Mouse (Mus musculus): ENCODE results near the gene Apoa2. TPM values are rescaled to one million over a fixed set of nuclear protein-coding genes. Genes with fewer than 3 reads are reported as not detected.
A peak's percentile ranks its signal among the peaks of the same experiment; 100 is the strongest.

The Apoa2 gene
- polyA plus RNA-seq, 1 experiment from 2014 or later: 3.5 TPM

GRCm38 (mm10) chr1:171200769-171201168, 24.1 kb upstream of the Apoa2 start:
- Histone ChIP-seq H3K27me3 (ENCODE audit: control insufficient read depth, insufficient read depth, low read length) (peaks cover 20% of the 10 kb centered on the region), H3K27ac (ENCODE audit: low read depth, low read length) (no peak overlapping the region), H3K4me3 (ENCODE audit: low read length) (no peak overlapping the region), H3K36me3 (ENCODE audit: control insufficient read depth, insufficient read depth, low read length) (no peaks in the 10 kb centered on the region), H3K4me2 (replicated peaks; ENCODE audit: low read depth, low read length) (no peak overlapping the region), H3K9ac (ENCODE audit: low read depth, low read length) (no peak overlapping the region), H3K4me1 (ENCODE audit: control insufficient read depth, insufficient read depth, low read length) (peaks cover 3% of the 10 kb centered on the region), H3K9me3 (ENCODE audit: control insufficient read depth, low read length) (no peaks in the 10 kb centered on the region)
- no peak; the same call in 1 of the 2 replicates for ATAC-seq (ENCODE audit: low FRiP score, low TSS enrichment)
- WGBS: 93% methylated on average over 1 of the region's 1 CpGs

GRCm38 (mm10) chr1:171203471-171204248, 21.2 kb upstream of the Apoa2 start:
- no peak overlapping the region for H3K4me3 ChIP-seq (ENCODE audit: low read length)
- H3K9ac ChIP-seq (ENCODE audit: low read depth, low read length): no peak overlapping the region
- H3K27ac ChIP-seq (ENCODE audit: low read depth, low read length): no peak overlapping the region
- WGBS: 68% methylated on average over 10 of the region's 11 CpGs
- no peaks in the 10 kb centered on the region for H3K4me1 ChIP-seq (ENCODE audit: control insufficient read depth, insufficient read depth, low read length)
- H3K36me3 ChIP-seq (ENCODE audit: control insufficient read depth, insufficient read depth, low read length): no peaks in the 10 kb centered on the region
- H3K27me3 ChIP-seq (ENCODE audit: control insufficient read depth, insufficient read depth, low read length): 0 out of 2 replicates have a peak, but pooled peaks cover under 1% of the 10 kb centered on the region
- ATAC-seq (ENCODE audit: low FRiP score, low TSS enrichment): no peak
- H3K9me3 ChIP-seq (ENCODE audit: control insufficient read depth, low read length): no peaks in the 10 kb centered on the region
- no peak overlapping the region for H3K4me2 ChIP-seq (replicated peaks; ENCODE audit: low read depth, low read length)

GRCm38 (mm10) chr1:171204249-171204644, 20.6 kb upstream of the Apoa2 start:
- no peaks in the 10 kb centered on the region for H3K27me3 ChIP-seq (ENCODE audit: control insufficient read depth, insufficient read depth, low read length)
- 66% methylated on average over 7 of the region's 7 CpGs for WGBS
- H3K9ac ChIP-seq (ENCODE audit: low read depth, low read length): no peak overlapping the region
- H3K36me3 ChIP-seq (ENCODE audit: control insufficient read depth, insufficient read depth, low read length): no peaks in the 10 kb centered on the region
- no peak overlapping the region for H3K27ac ChIP-seq (ENCODE audit: low read depth, low read length)
- H3K9me3 ChIP-seq (ENCODE audit: control insufficient read depth, low read length): no peaks in the 10 kb centered on the region
- no peak overlapping the region for H3K4me2 ChIP-seq (replicated peaks; ENCODE audit: low read depth, low read length)
- no peak for ATAC-seq (ENCODE audit: low FRiP score, low TSS enrichment)
- no peak overlapping the region for H3K4me3 ChIP-seq (ENCODE audit: low read length)
- no peaks in the 10 kb centered on the region for H3K4me1 ChIP-seq (ENCODE audit: control insufficient read depth, insufficient read depth, low read length)

- no peaks in the 10 kb centered on the region for H3K9me3 ChIP-seq (ENCODE audit: control insufficient read depth, low read length)
- H3K27me3 ChIP-seq (ENCODE audit: control insufficient read depth, insufficient read depth, low read length): no peaks in the 10 kb centered on the region
- no peak overlapping the region for H3K27ac ChIP-seq (ENCODE audit: low read depth, low read length)
- H3K4me1 ChIP-seq (ENCODE audit: control insufficient read depth, insufficient read depth, low read length): no peaks in the 10 kb centered on the region
- no peak for ATAC-seq (ENCODE audit: low FRiP score, low TSS enrichment)
- 71% methylated on average over 6 of the region's 6 CpGs for WGBS
- H3K4me2 ChIP-seq (replicated peaks; ENCODE audit: low read depth, low read length): no peak overlapping the region
- no peak overlapping the region for H3K4me3 ChIP-seq (ENCODE audit: low read length)
- no peak overlapping the region for H3K9ac ChIP-seq (ENCODE audit: low read depth, low read length)
- H3K36me3 ChIP-seq (ENCODE audit: control insufficient read depth, insufficient read depth, low read length): no peaks in the 10 kb centered on the region
These were observed 19.0 kb upstream of the Apoa2 start for GRCm38 (mm10) chr1:171205704-171206493.

- 11% methylated on average over 4 of the region's 4 CpGs for WGBS
- Histone ChIP-seq H3K9me3 (ENCODE audit: control insufficient read depth, low read length) (no peaks in the 10 kb centered on the region), H3K27me3 (ENCODE audit: control insufficient read depth, insufficient read depth, low read length) (no peaks in the 10 kb centered on the region), H3K4me2 (replicated peaks; ENCODE audit: low read depth, low read length) (no peak overlapping the region), H3K4me3 (ENCODE audit: low read length) (no peak overlapping the region), H3K9ac (ENCODE audit: low read depth, low read length) (no peak overlapping the region), H3K36me3 (ENCODE audit: control insufficient read depth, insufficient read depth, low read length) (no peaks in the 10 kb centered on the region), H3K27ac (ENCODE audit: low read depth, low read length) (no peak overlapping the region), H3K4me1 (ENCODE audit: control insufficient read depth, insufficient read depth, low read length) (no peaks in the 10 kb centered on the region)
- peak; percentile 74 for ATAC-seq (ENCODE audit: low FRiP score, low TSS enrichment)
These were observed 15.4 kb upstream of the Apoa2 start for GRCm38 (mm10) chr1:171209409-171209808.

GRCm38 (mm10) chr1:171212854-171213253, 12.0 kb upstream of the Apoa2 start:
- Histone ChIP-seq H3K27me3 (ENCODE audit: control insufficient read depth, insufficient read depth, low read length) (no peaks in the 10 kb centered on the region), H3K4me1 (ENCODE audit: control insufficient read depth, insufficient read depth, low read length) (no peaks in the 10 kb centered on the region), H3K9me3 (ENCODE audit: control insufficient read depth, low read length) (no peaks in the 10 kb centered on the region), H3K4me3 (ENCODE audit: low read length) (no peak overlapping the region), H3K27ac (ENCODE audit: low read depth, low read length) (no peak overlapping the region), H3K9ac (ENCODE audit: low read depth, low read length) (no peak overlapping the region), H3K36me3 (ENCODE audit: control insufficient read depth, insufficient read depth, low read length) (no peaks in the 10 kb centered on the region), H3K4me2 (replicated peaks; ENCODE audit: low read depth, low read length) (no peak overlapping the region)
- ATAC-seq (ENCODE audit: low FRiP score, low TSS enrichment): no peak
- WGBS: 57% methylated on average over 3 of the region's 3 CpGs

- 0 out of 2 replicates have a peak, but pooled peaks have one; percentile 28 for ATAC-seq (ENCODE audit: low FRiP score, low TSS enrichment)
- Histone ChIP-seq H3K36me3 (ENCODE audit: control insufficient read depth, insufficient read depth, low read length) (peaks cover 6% of the 10 kb centered on the region; the same call in 1 of the 2 replicates), H3K9ac (ENCODE audit: low read depth, low read length) (no peak within 1 kb of the TSS), H3K4me1 (ENCODE audit: control insufficient read depth, insufficient read depth, low read length) (no peaks in the 10 kb centered on the region), H3K4me2 (replicated peaks; ENCODE audit: low read depth, low read length) (no peak within 1 kb of the TSS), H3K27ac (ENCODE audit: low read depth, low read length) (no peak within 1 kb of the TSS), H3K9me3 (ENCODE audit: control insufficient read depth, low read length) (no peaks in the 10 kb centered on the region), H3K27me3 (ENCODE audit: control insufficient read depth, insufficient read depth, low read length) (no peaks in the 10 kb centered on the region), H3K4me3 (ENCODE audit: low read length) (no peak within 1 kb of the TSS)
- WGBS: 74% methylated on average over 10 of the region's 10 CpGs
These were observed 10.9 kb upstream of the Apoa2 start, which contains the start of gene Nr1i3 for GRCm38 (mm10) chr1:171213801-171214496. Gene Nr1i3 (plus strand): TSS chr1:171213970.

- H3K9me3 ChIP-seq (ENCODE audit: control insufficient read depth, low read length): no peaks in the 10 kb centered on the region
- no peaks in the 10 kb centered on the region for H3K27me3 ChIP-seq (ENCODE audit: control insufficient read depth, insufficient read depth, low read length)
- no peak for ATAC-seq (ENCODE audit: low FRiP score, low TSS enrichment)
- no peak overlapping the region for H3K4me2 ChIP-seq (replicated peaks; ENCODE audit: low read depth, low read length)
- no peak overlapping the region for H3K4me3 ChIP-seq (ENCODE audit: low read length)
- no peak overlapping the region for H3K27ac ChIP-seq (ENCODE audit: low read depth, low read length)
- H3K4me1 ChIP-seq (ENCODE audit: control insufficient read depth, insufficient read depth, low read length): 0 out of 2 replicates have a peak, but pooled peaks cover 1% of the 10 kb centered on the region
- H3K36me3 ChIP-seq (ENCODE audit: control insufficient read depth, insufficient read depth, low read length): peaks cover 18% of the 10 kb centered on the region; the same call in 1 of the 2 replicates
- no peak overlapping the region for H3K9ac ChIP-seq (ENCODE audit: low read depth, low read length)
- 85% methylated on average over 18 of the region's 18 CpGs for WGBS
These were observed 8.5 kb upstream of the Apoa2 start for GRCm38 (mm10) chr1:171216241-171216955.
